Mouse (Mus musculus) kidney, adult 2 months (tissue): Measurements from ENCODE around the gene Gm7138.
"Not testable (repeated sequence)": the region's sequence is repeated elsewhere in the genome, so short reads cannot be mapped to it uniquely, and the experiment has no call there.

Source experiments
- CTCF ChIP-seq: fragments of 200-500 bp; conservative IDR thresholded peaks from 2 replicates; pipeline ENCODE4 v1.5.1; 2011; ENCODE audit warnings: low read depth, mild to moderate bottlenecking, control low read depth, low read length, moderate library complexity, mixed read lengths; ENCODE audit not compliant: insufficient read depth, insufficient read length
- POLR2A ChIP-seq: fragments of 200-500 bp; IDR thresholded peaks from one replicate; pipeline ENCODE4 v1.6.1; 2011; ENCODE audit warnings: low read depth, low read length, control low read depth

DNA sequence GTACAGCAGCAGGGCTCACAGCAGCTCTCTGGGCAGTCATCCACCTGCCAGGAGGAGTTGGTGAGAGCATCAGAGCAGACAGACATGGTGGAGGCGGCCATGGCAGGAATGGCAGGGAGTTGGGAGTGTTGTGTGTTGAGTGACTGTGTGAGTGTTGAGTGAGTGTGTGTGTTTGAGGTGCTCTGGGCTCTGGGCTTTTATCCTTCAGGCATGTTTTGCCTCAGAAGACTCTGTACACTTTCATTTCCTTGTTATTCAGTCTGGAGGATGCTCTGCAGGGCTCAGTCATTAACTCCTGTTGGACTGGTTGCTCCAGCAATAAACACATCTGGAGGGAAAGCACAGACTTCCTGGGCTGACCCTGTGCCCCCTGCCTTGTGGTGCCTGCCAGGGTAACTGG lies 17.2 kb downstream of the Gm7138 start, which contains the start of gene Gm3233:
- not testable (repeated sequence) for TF ChIP-seq CTCF, POLR2A
